Mouse (Mus musculus): ENCODE measurements around the gene Llgl2. TPM values are rescaled to one million over a fixed set of nuclear protein-coding genes. Genes with fewer than 3 reads are reported as not detected.

Gene Llgl2
- polyA plus RNA-seq, 1 experiment from 2014 or later: 0.68 TPM

DNA sequence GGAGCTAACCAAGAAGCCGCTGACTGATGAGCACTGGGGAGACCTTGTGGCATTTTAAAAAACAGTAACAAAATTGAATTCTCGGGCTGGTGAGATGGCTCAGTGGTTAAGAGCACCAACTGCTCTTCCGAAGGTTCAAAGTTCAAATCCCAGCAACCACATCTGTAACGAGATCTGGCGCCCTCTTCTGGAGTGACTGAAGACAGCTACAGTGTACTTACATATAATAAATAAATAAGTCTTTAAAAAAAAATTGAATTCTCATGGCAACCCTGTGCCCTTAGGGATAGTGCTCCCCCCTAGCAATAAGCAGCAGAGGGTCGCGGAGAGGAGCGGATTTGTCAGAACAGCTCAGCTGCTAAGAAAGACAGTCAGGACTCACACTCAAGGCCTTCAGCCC is 40.0 kb downstream of the Llgl2 start:
- no peak for ATAC-seq
- no peaks in the 10 kb centered on the region for H3K9me3 ChIP-seq (replicated peaks)
- no peak overlapping the region for H3K4me3 ChIP-seq
- peaks cover 6% of the 10 kb centered on the region for H3K4me1 ChIP-seq
- peaks cover 37% of the 10 kb centered on the region for H3K27me3 ChIP-seq
- no peak overlapping the region for H3K9ac ChIP-seq
- 85% methylated on average over 8 of the region's 8 CpGs for WGBS
- H3K27ac ChIP-seq: no peak overlapping the region
- H3K4me2 ChIP-seq: no peak overlapping the region
- no peaks in the 10 kb centered on the region for H3K36me3 ChIP-seq (ENCODE audit: poor library complexity, severe bottlenecking)

DNA sequence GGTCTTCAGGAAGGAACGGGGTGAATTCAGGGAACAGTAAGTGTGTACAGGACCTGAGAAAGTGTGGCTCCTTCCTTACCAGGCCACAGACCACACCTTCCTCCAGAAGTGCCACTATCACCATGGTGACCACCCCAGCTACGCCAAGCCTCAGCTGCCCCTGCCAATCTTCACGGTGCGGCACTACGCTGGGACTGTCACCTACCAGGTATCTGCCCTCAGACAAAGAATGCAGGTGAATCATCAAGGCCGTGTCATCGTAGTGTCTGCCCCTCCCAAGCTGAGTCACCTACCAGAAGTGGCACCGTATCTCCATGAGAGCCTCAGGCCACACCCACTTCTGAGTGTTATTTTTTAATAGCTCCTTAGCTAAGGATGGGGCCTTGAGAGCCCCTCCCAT is 45.5 kb downstream of the Llgl2 start:
- no peak overlapping the region for H3K4me2 ChIP-seq
- no peak overlapping the region for H3K27ac ChIP-seq
- no peak overlapping the region for H3K9ac ChIP-seq
- no peak for ATAC-seq
- WGBS: 89% methylated on average over 8 of the region's 8 CpGs
- H3K4me1 ChIP-seq: no peaks in the 10 kb centered on the region
- H3K27me3 ChIP-seq: no peaks in the 10 kb centered on the region
- H3K4me3 ChIP-seq: no peak overlapping the region
- H3K36me3 ChIP-seq (ENCODE audit: poor library complexity, severe bottlenecking): no peaks in the 10 kb centered on the region
- no peaks in the 10 kb centered on the region for H3K9me3 ChIP-seq (replicated peaks)

DNA sequence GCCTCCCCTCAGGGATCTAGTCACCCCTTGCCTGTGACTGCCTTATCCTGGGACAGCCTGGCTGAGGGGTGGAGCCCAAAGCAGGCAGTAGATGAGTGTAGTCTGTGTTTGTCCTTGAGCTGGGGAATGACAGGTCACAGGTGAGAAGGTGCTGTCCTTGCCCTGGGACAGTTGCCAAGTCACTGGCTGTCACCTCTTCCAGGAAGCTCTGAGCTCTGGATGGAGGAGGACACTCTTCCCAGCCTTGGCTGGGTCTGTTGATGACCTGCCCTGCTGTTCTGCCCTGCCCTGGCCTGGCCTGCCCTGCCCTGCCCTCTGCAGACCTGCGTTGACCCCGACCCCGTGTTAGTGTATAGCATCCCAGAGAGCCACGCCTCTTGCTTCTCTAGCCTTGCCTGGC is 48.6 kb downstream of the Llgl2 start:
- H3K27ac ChIP-seq: no peak overlapping the region
- whole genome bisulfite sequencing: 75% methylated on average over 4 of the region's 4 CpGs
- H3K4me3 ChIP-seq: no peak overlapping the region
- no peaks in the 10 kb centered on the region for H3K27me3 ChIP-seq
- H3K36me3 ChIP-seq (ENCODE audit: poor library complexity, severe bottlenecking): no peaks in the 10 kb centered on the region
- H3K4me1 ChIP-seq: no peaks in the 10 kb centered on the region
- no peak overlapping the region for H3K4me2 ChIP-seq
- ATAC-seq: no peak
- H3K9ac ChIP-seq: no peak overlapping the region
- H3K9me3 ChIP-seq (replicated peaks): no peaks in the 10 kb centered on the region

DNA sequence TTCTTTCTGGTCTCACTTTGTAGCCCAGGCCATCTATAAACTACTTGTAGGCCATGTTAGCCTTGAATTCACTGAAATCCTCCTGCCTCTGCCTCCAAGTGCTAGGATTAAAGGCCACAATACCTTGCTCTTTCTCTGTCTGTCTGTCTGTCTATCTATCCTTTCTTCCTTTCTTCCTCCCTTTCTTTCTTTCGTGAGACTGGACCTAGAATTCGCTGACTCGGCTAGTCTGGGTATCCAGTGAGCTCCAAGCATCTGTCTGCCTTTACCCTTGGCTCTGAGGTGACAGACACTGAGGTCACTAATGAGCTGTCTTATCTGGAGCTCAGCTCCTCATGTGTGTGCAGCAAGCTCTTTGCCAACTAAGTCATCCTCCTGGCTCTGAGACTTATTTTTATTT is 52.1 kb downstream of the Llgl2 start:
- Histone ChIP-seq H3K4me2 (no peak overlapping the region), H3K9me3 (replicated peaks) (no peaks in the 10 kb centered on the region), H3K4me3 (no peak overlapping the region), H3K36me3 (ENCODE audit: poor library complexity, severe bottlenecking) (no peaks in the 10 kb centered on the region), H3K27me3 (no peaks in the 10 kb centered on the region), H3K27ac (no peak overlapping the region), H3K4me1 (no peaks in the 10 kb centered on the region), H3K9ac (no peak overlapping the region)
- 88% methylated on average over 3 of the region's 3 CpGs for WGBS
- ATAC-seq: no peak

DNA sequence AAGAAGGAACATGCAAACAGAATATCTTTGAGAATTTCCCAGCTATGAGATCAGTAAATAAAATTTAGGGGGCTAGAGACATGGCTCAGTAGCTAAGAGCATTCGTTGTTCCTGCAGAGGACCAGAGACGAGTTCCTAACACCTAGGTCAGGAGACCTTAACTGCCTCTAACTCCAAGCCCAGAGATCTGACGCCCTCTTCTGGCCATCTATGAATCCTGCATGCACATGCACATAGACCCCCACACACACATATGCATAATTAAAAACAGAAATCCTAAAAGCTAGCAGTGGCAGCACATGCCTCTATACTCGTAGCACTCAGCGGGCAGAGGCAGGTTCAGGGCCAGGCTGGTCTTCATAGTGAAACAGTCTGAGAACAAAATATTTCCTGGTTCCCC is 52.6 kb downstream of the Llgl2 start:
- Histone ChIP-seq H3K36me3 (ENCODE audit: poor library complexity, severe bottlenecking) (no peaks in the 10 kb centered on the region), H3K4me2 (no peak overlapping the region), H3K4me1 (no peaks in the 10 kb centered on the region), H3K4me3 (no peak overlapping the region), H3K27me3 (no peaks in the 10 kb centered on the region), H3K27ac (no peak overlapping the region), H3K9ac (no peak overlapping the region), H3K9me3 (replicated peaks) (no peaks in the 10 kb centered on the region)
- WGBS: 82% methylated on average over 5 of the region's 5 CpGs
- no peak for ATAC-seq

DNA sequence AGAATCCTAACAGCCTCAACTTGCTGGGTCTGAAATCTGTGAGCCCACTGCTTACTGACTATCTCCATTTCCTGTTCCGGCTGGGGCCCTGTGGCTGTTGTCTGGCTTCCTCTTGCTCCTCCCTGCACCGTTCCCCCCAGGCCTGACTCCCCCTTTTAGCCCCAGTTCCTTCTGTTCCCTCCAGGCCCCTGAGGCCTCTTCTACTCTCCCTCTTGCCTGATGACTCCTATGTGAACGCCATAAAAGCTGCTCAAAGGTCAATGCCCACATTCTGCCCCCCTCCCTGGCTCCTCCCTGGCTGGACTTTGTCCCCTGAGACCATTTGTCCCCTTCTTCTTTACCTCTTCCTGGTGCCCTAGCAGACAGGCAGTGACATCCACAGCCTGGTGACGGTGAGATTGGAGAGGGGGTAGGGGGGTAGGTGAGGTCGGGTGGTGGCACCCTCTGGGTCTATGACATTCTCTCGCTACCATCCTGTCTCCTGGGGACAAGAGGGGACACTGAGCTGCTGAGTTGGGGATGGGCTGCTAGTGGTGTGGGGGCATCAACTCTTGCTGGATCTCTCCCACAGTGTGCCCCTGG is 53.4 kb downstream of the Llgl2 start:
- H3K9me3 ChIP-seq (replicated peaks): no peaks in the 10 kb centered on the region
- no peaks in the 10 kb centered on the region for H3K36me3 ChIP-seq (ENCODE audit: poor library complexity, severe bottlenecking)
- no peaks in the 10 kb centered on the region; the same call in 1 of the 2 replicates for H3K27me3 ChIP-seq
- no peak for ATAC-seq
- H3K4me2 ChIP-seq: no peak overlapping the region
- H3K4me3 ChIP-seq: no peak overlapping the region
- no peak overlapping the region for H3K27ac ChIP-seq
- no peaks in the 10 kb centered on the region for H3K4me1 ChIP-seq
- H3K9ac ChIP-seq: no peak overlapping the region
- WGBS: 71% methylated on average over 6 of the region's 6 CpGs

DNA sequence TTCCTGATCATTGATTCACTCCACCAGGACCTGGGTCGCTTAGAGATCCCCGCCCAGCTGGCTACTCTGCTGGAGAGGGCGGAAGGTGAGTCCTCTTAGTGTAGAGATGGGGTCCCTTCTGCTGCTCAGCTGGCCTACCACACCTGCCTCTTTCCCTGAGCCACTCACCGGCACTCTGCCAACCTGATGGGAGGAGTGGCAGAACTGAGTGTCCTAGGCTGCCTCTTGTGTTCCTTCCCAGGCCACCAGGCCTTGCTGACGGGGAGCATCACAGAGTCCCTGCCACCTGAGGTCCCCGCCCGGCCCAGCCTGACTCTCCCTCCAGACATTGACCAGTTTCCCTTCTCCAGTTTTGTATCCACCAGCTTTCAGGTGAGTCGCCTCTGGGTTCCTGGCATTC is 54.2 kb downstream of the Llgl2 start:
- WGBS: 81% methylated on average over 8 of the region's 8 CpGs
- Histone ChIP-seq H3K27me3 (peaks cover 5% of the 10 kb centered on the region; the same call in 1 of the 2 replicates), H3K4me3 (no peak overlapping the region), H3K27ac (no peak overlapping the region), H3K4me1 (no peaks in the 10 kb centered on the region), H3K9ac (no peak overlapping the region), H3K36me3 (ENCODE audit: poor library complexity, severe bottlenecking) (no peaks in the 10 kb centered on the region), H3K4me2 (no peak overlapping the region), H3K9me3 (replicated peaks) (no peaks in the 10 kb centered on the region)
- ATAC-seq: no peak

DNA sequence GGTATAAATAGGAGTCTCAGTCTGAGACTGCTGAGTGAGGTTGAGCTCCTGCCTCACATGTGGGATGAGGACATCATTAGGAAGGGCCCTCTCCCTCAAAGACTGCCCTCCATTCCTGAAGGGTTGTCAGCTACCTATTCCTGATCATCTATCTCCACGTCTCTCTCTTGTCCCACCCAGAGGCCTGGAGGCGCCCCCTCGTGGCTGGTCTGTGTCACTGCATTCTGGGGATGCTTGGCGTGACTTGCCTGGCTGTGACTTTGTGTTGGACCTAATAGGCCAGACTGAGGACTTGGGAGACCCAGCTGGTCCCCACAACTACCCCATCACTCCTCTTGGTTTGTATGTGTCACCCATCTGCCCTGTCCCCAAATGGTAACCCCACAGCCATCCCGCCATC is 57.2 kb downstream of the Llgl2 start:
- H3K4me1 ChIP-seq: no peaks in the 10 kb centered on the region
- H3K27ac ChIP-seq: no peak overlapping the region
- no peak overlapping the region for H3K4me3 ChIP-seq
- no peak overlapping the region for H3K9ac ChIP-seq
- no peak overlapping the region for H3K4me2 ChIP-seq
- no peak for ATAC-seq
- 25% methylated on average over 5 of the region's 5 CpGs for WGBS
- H3K27me3 ChIP-seq: peaks cover 14% of the 10 kb centered on the region; the same call in 1 of the 2 replicates
- H3K36me3 ChIP-seq (ENCODE audit: poor library complexity, severe bottlenecking): no peaks in the 10 kb centered on the region
- H3K9me3 ChIP-seq (replicated peaks): no peaks in the 10 kb centered on the region

DNA sequence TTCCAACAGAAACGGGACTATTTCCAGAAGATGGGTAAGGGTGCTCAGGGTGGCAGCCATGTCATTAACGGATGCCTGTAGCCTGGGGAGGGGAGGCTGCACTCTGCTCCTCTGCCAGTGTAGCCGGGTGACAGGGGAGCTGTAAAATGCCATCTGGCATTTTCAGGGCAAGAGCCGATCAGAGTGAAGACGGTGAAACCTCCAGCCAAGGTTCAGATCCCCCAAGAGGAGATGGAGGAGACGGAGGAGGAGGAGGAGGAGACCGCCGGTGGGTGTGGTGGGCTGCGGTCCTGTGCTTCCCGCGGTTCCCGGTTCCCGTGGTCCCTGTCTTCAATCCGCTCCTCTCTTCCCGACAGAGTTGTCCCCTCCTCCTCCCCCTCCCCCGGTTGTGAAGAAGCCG is 59.4 kb downstream of the Llgl2 start:
- Histone ChIP-seq H3K27ac (no peak overlapping the region), H3K4me2 (no peak overlapping the region), H3K36me3 (ENCODE audit: poor library complexity, severe bottlenecking) (no peaks in the 10 kb centered on the region), H3K4me3 (no peak overlapping the region), H3K9ac (no peak overlapping the region), H3K9me3 (replicated peaks) (no peaks in the 10 kb centered on the region), H3K4me1 (no peaks in the 10 kb centered on the region), H3K27me3 (peaks cover 14% of the 10 kb centered on the region; the same call in 1 of the 2 replicates)
- WGBS: 39% methylated on average over 17 of the region's 17 CpGs
- ATAC-seq: no peak

DNA sequence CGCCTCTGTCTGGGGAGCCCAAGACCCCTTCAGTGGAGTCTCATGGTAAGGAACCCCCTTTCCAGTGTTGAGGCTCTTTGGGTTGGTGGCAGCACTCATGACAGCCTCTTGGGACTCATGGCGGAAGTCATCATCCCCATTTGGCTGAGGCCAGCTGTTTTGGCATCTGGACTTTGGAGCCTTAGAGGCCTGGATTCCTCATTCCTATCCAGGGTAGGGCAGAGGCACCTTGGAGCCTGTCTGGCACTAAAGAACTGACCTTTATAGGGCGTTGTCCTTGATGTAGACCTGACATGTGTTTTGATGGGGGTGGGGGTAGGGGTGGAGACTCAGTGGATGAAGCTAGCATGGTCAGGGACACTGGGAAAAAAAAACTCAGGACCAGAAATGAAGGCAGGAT is 60.5 kb downstream of the Llgl2 start:
- Histone ChIP-seq H3K27ac (no peak overlapping the region), H3K9ac (no peak overlapping the region), H3K4me1 (no peaks in the 10 kb centered on the region), H3K36me3 (ENCODE audit: poor library complexity, severe bottlenecking) (no peaks in the 10 kb centered on the region), H3K4me3 (no peak overlapping the region), H3K4me2 (no peak overlapping the region), H3K9me3 (replicated peaks) (no peaks in the 10 kb centered on the region), H3K27me3 (peaks cover 14% of the 10 kb centered on the region; the same call in 1 of the 2 replicates)
- WGBS: 93% methylated on average over 3 of the region's 3 CpGs
- no peak for ATAC-seq

DNA sequence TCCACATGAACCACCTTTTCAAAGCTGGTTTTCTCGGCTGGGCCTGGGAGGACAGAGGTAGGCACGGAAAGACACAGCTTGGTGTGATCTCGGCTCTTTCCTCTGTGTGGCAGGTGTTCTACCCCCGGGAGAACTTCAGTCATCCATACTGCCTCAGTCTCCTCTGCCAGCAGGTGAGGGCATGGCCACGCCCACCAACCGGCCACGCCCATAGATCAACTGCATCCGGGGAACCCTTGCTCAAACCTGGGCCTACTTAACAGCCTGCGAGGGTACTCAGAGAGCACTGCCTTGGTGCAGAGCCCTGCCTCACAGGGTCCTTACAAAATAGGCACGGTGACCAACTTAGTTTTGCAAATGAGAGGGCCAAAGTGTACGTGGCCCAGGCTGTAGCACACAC is 61.4 kb downstream of the Llgl2 start:
- no peak overlapping the region for H3K9ac ChIP-seq
- H3K4me3 ChIP-seq: no peak overlapping the region
- H3K9me3 ChIP-seq (replicated peaks): no peaks in the 10 kb centered on the region
- H3K27me3 ChIP-seq: peaks cover 14% of the 10 kb centered on the region; the same call in 1 of the 2 replicates
- H3K4me2 ChIP-seq: no peak overlapping the region
- no peaks in the 10 kb centered on the region for H3K4me1 ChIP-seq
- H3K36me3 ChIP-seq (ENCODE audit: poor library complexity, severe bottlenecking): no peaks in the 10 kb centered on the region
- no peak for ATAC-seq
- H3K27ac ChIP-seq: no peak overlapping the region
- 83% methylated on average over 11 of the region's 11 CpGs for WGBS

DNA sequence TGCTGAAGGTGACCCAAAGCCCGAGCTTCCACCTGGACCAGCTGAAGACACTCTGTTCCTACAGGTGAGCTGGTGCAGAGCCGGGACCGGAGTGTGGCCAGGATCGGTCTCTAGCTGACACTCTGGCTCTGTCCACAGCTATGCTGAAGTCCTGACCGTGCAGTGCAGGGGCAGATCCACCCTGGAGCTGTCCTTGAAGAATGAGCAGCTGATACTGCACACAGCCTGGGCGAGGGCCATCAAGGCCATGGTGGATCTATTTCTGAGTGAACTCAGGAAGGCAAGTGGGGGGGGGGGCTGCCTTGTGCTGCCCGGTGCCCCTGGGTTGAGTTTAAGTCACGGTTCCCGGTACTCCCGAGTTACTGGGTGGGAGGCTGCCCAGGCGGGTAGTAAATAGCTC is 62.6 kb downstream of the Llgl2 start:
- Histone ChIP-seq H3K4me1 (no peaks in the 10 kb centered on the region), H3K36me3 (ENCODE audit: poor library complexity, severe bottlenecking) (no peaks in the 10 kb centered on the region), H3K27me3 (peaks cover 14% of the 10 kb centered on the region; the same call in 1 of the 2 replicates), H3K9me3 (replicated peaks) (no peaks in the 10 kb centered on the region), H3K9ac (no peak overlapping the region), H3K4me2 (no peak overlapping the region), H3K27ac (no peak overlapping the region), H3K4me3 (no peak overlapping the region)
- no peak for ATAC-seq
- 91% methylated on average over 11 of the region's 11 CpGs for WGBS

DNA sequence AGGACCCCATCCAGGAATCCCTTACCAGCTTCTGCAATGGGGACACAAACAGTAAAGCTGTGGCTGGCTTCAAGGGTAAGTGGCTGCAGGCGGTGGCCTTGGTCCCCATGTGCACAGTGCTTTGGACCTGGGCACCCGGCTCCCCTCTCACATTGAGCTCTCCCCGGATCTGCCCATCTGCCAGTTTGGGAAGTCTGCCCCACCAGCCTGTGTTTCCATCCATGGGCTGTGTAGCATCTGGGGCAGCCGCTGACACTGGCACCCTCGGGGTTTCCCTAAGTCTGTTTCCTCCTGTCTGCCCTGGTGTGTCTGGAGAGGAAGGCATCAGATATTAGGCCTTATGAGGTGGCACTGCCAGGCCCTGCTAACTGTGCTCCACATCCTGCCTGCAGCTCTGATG is 64.2 kb downstream of the Llgl2 start:
- 89% methylated on average over 5 of the region's 5 CpGs for WGBS
- peaks cover 5% of the 10 kb centered on the region; the same call in 1 of the 2 replicates for H3K36me3 ChIP-seq (ENCODE audit: poor library complexity, severe bottlenecking)
- no peak overlapping the region for H3K9ac ChIP-seq
- no peak for ATAC-seq
- peaks cover 10% of the 10 kb centered on the region; the same call in 1 of the 2 replicates for H3K27me3 ChIP-seq
- H3K4me2 ChIP-seq: no peak overlapping the region
- H3K4me1 ChIP-seq: no peaks in the 10 kb centered on the region
- H3K9me3 ChIP-seq (replicated peaks): no peaks in the 10 kb centered on the region
- H3K27ac ChIP-seq: no peak overlapping the region
- no peak overlapping the region for H3K4me3 ChIP-seq
